Mouse (Mus musculus): ENCODE measurements around the gene Tdrd7. TPM values are rescaled to one million over a fixed set of nuclear protein-coding genes. Genes with fewer than 3 reads are reported as not detected.

Tdrd7 gene
- total RNA-seq, 1 experiment: 6.0 TPM

DNA sequence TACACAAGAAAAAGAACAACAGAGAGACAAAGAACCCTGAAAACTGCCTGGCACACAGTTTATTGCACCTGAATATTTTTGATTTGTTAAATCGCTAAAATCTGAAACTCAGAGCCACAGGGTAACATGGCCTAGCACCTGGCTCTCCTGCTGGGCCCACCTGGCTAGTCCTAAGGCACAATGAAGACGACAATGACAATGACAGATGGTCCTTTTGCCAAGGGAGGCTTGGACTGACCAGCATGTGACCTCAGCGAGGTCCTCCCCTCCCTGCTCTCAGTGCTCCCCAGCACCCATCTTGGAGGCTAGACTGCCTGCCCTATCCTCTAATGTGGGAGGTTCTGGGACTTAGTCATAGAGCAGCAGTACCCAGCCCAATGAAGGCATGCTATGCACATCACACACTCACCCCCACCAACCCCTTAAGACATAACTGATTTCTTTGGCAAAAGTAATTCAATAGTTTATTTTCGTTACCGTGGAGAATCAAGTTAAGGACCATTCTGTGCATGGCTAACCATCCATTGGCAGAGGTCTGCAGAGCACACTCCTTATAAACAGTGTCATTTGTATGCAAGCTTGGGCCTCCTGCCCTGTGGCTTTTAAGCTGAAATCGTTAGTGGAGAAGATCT, 104.8 kb downstream of the Tdrd7 start:
- H3K4me3 ChIP-seq (ENCODE audit: insufficient read depth in 1 of 2, low read depth in 1 of 2, low read length in 2 of 2, poor library complexity in 1 of 2, severe bottlenecking in 1 of 2): no peak overlapping the region
- H3K9ac ChIP-seq (ENCODE audit: insufficient read depth, low read depth, low read length, poor library complexity, severe bottlenecking): no peak overlapping the region
- TF ChIP-seq MAFK (IDR thresholded peaks at IDR 0.05; ENCODE audit: insufficient read depth, low read depth, low read length) (no peak), ZC3H11A (IDR thresholded peaks at IDR 0.05; ENCODE audit: borderline replicate concordance, low read depth, low read length) (no peak), ZNF384 (IDR thresholded peaks at IDR 0.05; ENCODE audit: low read depth, low read length) (no peak), CHD2 (IDR thresholded peaks at IDR 0.05; ENCODE audit: low read depth, low read length) (no peak), HCFC1 (IDR thresholded peaks at IDR 0.05; ENCODE audit: borderline replicate concordance, insufficient read depth, low read length) (no peak)
- in situ Hi-C loops (cut with MboI; ENCODE audit: low sequenced_read_pairs in 2 of 2, unreplicated experiment in 2 of 2): no loop called here
- DNase-seq (ENCODE audit: low read depth, low spot score): no peak
- H3K27ac ChIP-seq (ENCODE audit: insufficient read depth, low read depth, low read length, poor library complexity, severe bottlenecking): no peak overlapping the region
- H3K9me3 ChIP-seq (ENCODE audit: control insufficient read depth, insufficient read depth, low read depth, low read length): no peaks in the 10 kb centered on the region
- H3K4me1 ChIP-seq (ENCODE audit: control insufficient read depth in 2 of 2, insufficient read depth in 2 of 2, low read length in 2 of 2, poor library complexity in 1 of 2): no peaks in the 10 kb centered on the region
- no peaks in the 10 kb centered on the region for H3K36me3 ChIP-seq (ENCODE audit: control insufficient read depth, insufficient read depth, low read length, poor library complexity, severe bottlenecking)

DNA sequence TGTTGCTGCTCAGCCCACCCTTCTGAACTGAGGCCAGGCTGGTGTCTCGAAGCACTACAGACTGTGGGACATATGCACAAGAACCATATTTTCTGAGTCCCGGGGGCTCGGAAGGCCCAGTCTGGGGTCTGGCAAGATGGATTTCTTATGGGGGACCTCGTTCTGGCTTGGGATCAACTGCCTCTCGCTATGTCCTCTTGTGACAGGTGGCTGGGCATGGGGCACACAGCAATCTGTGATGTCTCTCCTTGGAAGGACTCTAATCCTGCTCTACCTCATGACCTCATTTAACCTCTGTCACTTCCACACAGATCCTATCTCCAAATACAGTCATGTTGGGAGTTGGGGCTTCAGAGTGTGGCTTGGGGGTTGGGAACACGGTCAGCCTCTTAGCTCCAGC, 107.5 kb downstream of the Tdrd7 start:
- TF ChIP-seq HCFC1 (IDR thresholded peaks at IDR 0.05; ENCODE audit: borderline replicate concordance, insufficient read depth, low read length) (no peak), MAFK (IDR thresholded peaks at IDR 0.05; ENCODE audit: insufficient read depth, low read depth, low read length) (no peak)
- no peak overlapping the region for H3K27ac ChIP-seq (ENCODE audit: insufficient read depth, low read depth, low read length, poor library complexity, severe bottlenecking)
- in situ Hi-C loops (cut with MboI; ENCODE audit: low sequenced_read_pairs in 2 of 2, unreplicated experiment in 2 of 2): no loop called here
- no peak overlapping the region for H3K4me3 ChIP-seq (ENCODE audit: insufficient read depth in 1 of 2, low read depth in 1 of 2, low read length in 2 of 2, poor library complexity in 1 of 2, severe bottlenecking in 1 of 2)
- no peaks in the 10 kb centered on the region for H3K36me3 ChIP-seq (ENCODE audit: control insufficient read depth, insufficient read depth, low read length, poor library complexity, severe bottlenecking)
- no peaks in the 10 kb centered on the region for H3K9me3 ChIP-seq (ENCODE audit: control insufficient read depth, insufficient read depth, low read depth, low read length)
- H3K4me1 ChIP-seq (ENCODE audit: control insufficient read depth in 2 of 2, insufficient read depth in 2 of 2, low read length in 2 of 2, poor library complexity in 1 of 2): no peaks in the 10 kb centered on the region
- no peak overlapping the region for H3K9ac ChIP-seq (ENCODE audit: insufficient read depth, low read depth, low read length, poor library complexity, severe bottlenecking)
- DNase-seq (ENCODE audit: low read depth, low spot score): no peak

DNA sequence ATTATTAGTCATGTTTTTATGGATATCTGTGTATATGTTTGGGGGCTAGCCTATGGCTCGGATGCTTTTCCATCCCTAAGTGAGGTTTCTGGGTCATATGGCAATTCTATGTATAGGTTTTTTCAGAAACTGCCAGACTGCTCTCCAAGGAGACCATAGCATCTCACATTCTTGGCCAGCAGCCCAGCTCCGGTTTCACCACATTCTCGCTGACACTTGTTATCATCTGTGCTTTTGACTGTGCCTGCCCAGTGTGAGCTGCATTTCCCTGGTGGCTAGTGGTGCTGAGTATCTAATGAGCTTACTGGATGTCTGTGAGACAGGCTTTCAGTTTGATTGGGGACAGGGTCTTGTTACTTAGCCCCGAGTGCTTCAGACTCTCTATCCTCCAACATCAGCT, 108.6 kb downstream of the Tdrd7 start:
- in situ Hi-C loops (cut with MboI; ENCODE audit: low sequenced_read_pairs in 2 of 2, unreplicated experiment in 2 of 2): no loop called here
- TF ChIP-seq HCFC1 (IDR thresholded peaks at IDR 0.05; ENCODE audit: borderline replicate concordance, insufficient read depth, low read length) (no peak), ZC3H11A (IDR thresholded peaks at IDR 0.05; ENCODE audit: borderline replicate concordance, low read depth, low read length) (no peak), CHD2 (IDR thresholded peaks at IDR 0.05; ENCODE audit: low read depth, low read length) (no peak), MAFK (IDR thresholded peaks at IDR 0.05; ENCODE audit: insufficient read depth, low read depth, low read length) (no peak), ZNF384 (IDR thresholded peaks at IDR 0.05; ENCODE audit: low read depth, low read length) (no peak)
- Histone ChIP-seq H3K4me3 (ENCODE audit: insufficient read depth in 1 of 2, low read depth in 1 of 2, low read length in 2 of 2, poor library complexity in 1 of 2, severe bottlenecking in 1 of 2) (no peak overlapping the region), H3K27ac (ENCODE audit: insufficient read depth, low read depth, low read length, poor library complexity, severe bottlenecking) (no peak overlapping the region), H3K36me3 (ENCODE audit: control insufficient read depth, insufficient read depth, low read length, poor library complexity, severe bottlenecking) (no peaks in the 10 kb centered on the region), H3K9ac (ENCODE audit: insufficient read depth, low read depth, low read length, poor library complexity, severe bottlenecking) (no peak overlapping the region), H3K9me3 (ENCODE audit: control insufficient read depth, insufficient read depth, low read depth, low read length) (no peaks in the 10 kb centered on the region), H3K4me1 (ENCODE audit: control insufficient read depth in 2 of 2, insufficient read depth in 2 of 2, low read length in 2 of 2, poor library complexity in 1 of 2) (no peaks in the 10 kb centered on the region)
- DNase-seq (ENCODE audit: low read depth, low spot score): no peak

DNA sequence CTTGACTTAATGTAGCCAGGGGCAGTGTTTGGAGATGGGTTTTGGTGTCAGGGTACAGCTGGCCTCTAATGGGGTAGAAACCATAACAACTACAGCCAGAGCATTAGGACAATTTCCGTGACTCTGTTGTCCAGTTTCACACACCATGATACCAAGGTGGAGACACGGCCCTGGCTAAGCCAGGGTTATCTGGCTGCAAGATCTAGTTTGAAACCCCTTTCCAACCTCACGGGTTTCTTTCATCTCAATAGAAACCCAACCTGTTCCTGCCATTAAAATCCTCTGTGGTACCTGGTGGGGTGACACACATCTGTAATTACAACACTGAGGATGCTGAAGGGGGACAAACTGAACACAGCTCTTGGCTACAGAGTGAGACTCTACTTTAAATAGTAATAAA, 110.5 kb downstream of the Tdrd7 start:
- Histone ChIP-seq H3K9me3 (ENCODE audit: control insufficient read depth, insufficient read depth, low read depth, low read length) (no peaks in the 10 kb centered on the region), H3K4me1 (ENCODE audit: control insufficient read depth in 2 of 2, insufficient read depth in 2 of 2, low read length in 2 of 2, poor library complexity in 1 of 2) (no peaks in the 10 kb centered on the region), H3K4me3 (ENCODE audit: insufficient read depth in 1 of 2, low read depth in 1 of 2, low read length in 2 of 2, poor library complexity in 1 of 2, severe bottlenecking in 1 of 2) (no peak overlapping the region), H3K27ac (ENCODE audit: insufficient read depth, low read depth, low read length, poor library complexity, severe bottlenecking) (no peak overlapping the region), H3K9ac (ENCODE audit: insufficient read depth, low read depth, low read length, poor library complexity, severe bottlenecking) (no peak overlapping the region), H3K36me3 (ENCODE audit: control insufficient read depth, insufficient read depth, low read length, poor library complexity, severe bottlenecking) (no peaks in the 10 kb centered on the region)
- TF ChIP-seq MAFK (IDR thresholded peaks at IDR 0.05; ENCODE audit: insufficient read depth, low read depth, low read length) (no peak), ZC3H11A (IDR thresholded peaks at IDR 0.05; ENCODE audit: borderline replicate concordance, low read depth, low read length) (no peak), ZNF384 (IDR thresholded peaks at IDR 0.05; ENCODE audit: low read depth, low read length) (no peak), CHD2 (IDR thresholded peaks at IDR 0.05; ENCODE audit: low read depth, low read length) (no peak), HCFC1 (IDR thresholded peaks at IDR 0.05; ENCODE audit: borderline replicate concordance, insufficient read depth, low read length) (no peak)
- no peak for DNase-seq (ENCODE audit: low read depth, low spot score)
- in situ Hi-C loops (cut with MboI; ENCODE audit: low sequenced_read_pairs in 2 of 2, unreplicated experiment in 2 of 2): no loop called here

DNA sequence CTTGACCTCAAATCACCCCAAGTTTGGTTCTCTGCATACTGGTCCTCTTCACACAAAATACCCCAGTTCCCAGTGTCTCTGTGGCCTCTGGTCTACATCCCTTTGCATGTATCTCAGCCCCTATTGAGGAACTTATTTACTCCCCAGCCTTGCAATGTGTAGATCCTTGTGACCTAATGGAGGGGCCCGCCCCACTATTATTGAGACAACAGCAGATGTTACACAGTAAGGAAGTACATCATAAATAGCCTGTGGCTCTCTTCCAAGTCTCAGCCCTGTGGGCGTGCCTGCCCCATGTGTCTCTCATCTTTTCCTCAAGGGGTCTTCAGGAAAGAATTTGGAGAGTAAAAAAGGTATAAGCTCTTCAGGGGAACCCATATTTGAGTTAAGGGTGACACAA, 111.8 kb downstream of the Tdrd7 start:
- no peak for TF ChIP-seq HCFC1 (IDR thresholded peaks at IDR 0.05; ENCODE audit: borderline replicate concordance, insufficient read depth, low read length)
- TF ChIP-seq ZC3H11A (IDR thresholded peaks at IDR 0.05; ENCODE audit: borderline replicate concordance, low read depth, low read length): no peak
- TF ChIP-seq ZNF384 (IDR thresholded peaks at IDR 0.05; ENCODE audit: low read depth, low read length): no peak
- TF ChIP-seq CHD2 (IDR thresholded peaks at IDR 0.05; ENCODE audit: low read depth, low read length): no peak
- no peak for TF ChIP-seq MAFK (IDR thresholded peaks at IDR 0.05; ENCODE audit: insufficient read depth, low read depth, low read length)
- H3K27ac ChIP-seq (ENCODE audit: insufficient read depth, low read depth, low read length, poor library complexity, severe bottlenecking): no peak overlapping the region
- no peak for DNase-seq (ENCODE audit: low read depth, low spot score)
- no peak overlapping the region for H3K9ac ChIP-seq (ENCODE audit: insufficient read depth, low read depth, low read length, poor library complexity, severe bottlenecking)
- in situ Hi-C loops (cut with MboI; ENCODE audit: low sequenced_read_pairs in 2 of 2, unreplicated experiment in 2 of 2): no loop called here
- no peaks in the 10 kb centered on the region for H3K36me3 ChIP-seq (ENCODE audit: control insufficient read depth, insufficient read depth, low read length, poor library complexity, severe bottlenecking)
- H3K4me3 ChIP-seq (ENCODE audit: insufficient read depth in 1 of 2, low read depth in 1 of 2, low read length in 2 of 2, poor library complexity in 1 of 2, severe bottlenecking in 1 of 2): no peak overlapping the region
- H3K4me1 ChIP-seq (ENCODE audit: control insufficient read depth in 2 of 2, insufficient read depth in 2 of 2, low read length in 2 of 2, poor library complexity in 1 of 2): no peaks in the 10 kb centered on the region
- H3K9me3 ChIP-seq (ENCODE audit: control insufficient read depth, insufficient read depth, low read depth, low read length): no peaks in the 10 kb centered on the region
